Mouse (Mus musculus): ENCODE data around the gene Nucks1.

Nucks1 gene

GRCm38 (mm10) chr1:131919052-131919451 is 8.7 kb downstream of the Nucks1 start:
- no peak for DNase-seq (ENCODE audit: low read depth, low spot score)

GRCm38 (mm10) chr1:131922100-131922499 is 11.8 kb downstream of the Nucks1 start:
- DNase-seq (ENCODE audit: low read depth, low spot score), result no peak

- no peak for DNase-seq (ENCODE audit: low read depth, low spot score)
These were observed 23.1 kb downstream of the Nucks1 start for GRCm38 (mm10) chr1:131933471-131933870.

- DNase-seq (ENCODE audit: low read depth, low spot score), result peak; percentile 38
These were observed 27.4 kb downstream of the Nucks1 start for GRCm38 (mm10) chr1:131937659-131938305.

- DNase-seq (ENCODE audit: low read depth, low spot score), result no peak
These were observed 28.5 kb downstream of the Nucks1 start for GRCm38 (mm10) chr1:131938811-131939210.

- no peak for DNase-seq (ENCODE audit: low read depth, low spot score)
These were observed 30.4 kb downstream of the Nucks1 start for GRCm38 (mm10) chr1:131940711-131941244.

GRCm38 (mm10) chr1:131941501-131941900 is 31.2 kb downstream of the Nucks1 start:
- no peak for DNase-seq (ENCODE audit: low read depth, low spot score)

GRCm38 (mm10) chr1:131942621-131943590 is 32.6 kb downstream of the Nucks1 start:
- DNase-seq (ENCODE audit: low read depth, low spot score), result no peak

GRCm38 (mm10) chr1:131945674-131946440 is 35.5 kb downstream of the Nucks1 start:
- DNase-seq (ENCODE audit: low read depth, low spot score), result no peak

- no peak for DNase-seq (ENCODE audit: low read depth, low spot score)
These were observed 36.3 kb downstream of the Nucks1 start for GRCm38 (mm10) chr1:131946462-131947215.

GRCm38 (mm10) chr1:131947997-131948525 is 37.7 kb downstream of the Nucks1 start:
- DNase-seq (ENCODE audit: low read depth, low spot score), result no peak

GRCm38 (mm10) chr1:131954242-131954865 is 44.0 kb downstream of the Nucks1 start:
- no peak for DNase-seq (ENCODE audit: low read depth, low spot score)

GRCm38 (mm10) chr1:131955131-131955757 is 44.9 kb downstream of the Nucks1 start:
- no peak for DNase-seq (ENCODE audit: low read depth, low spot score)

GRCm38 (mm10) chr1:131957416-131957815 is 47.1 kb downstream of the Nucks1 start:
- DNase-seq (ENCODE audit: low read depth, low spot score), result no peak

- no peak for DNase-seq (ENCODE audit: low read depth, low spot score)
These were observed 50.7 kb downstream of the Nucks1 start for GRCm38 (mm10) chr1:131961004-131961403.

- DNase-seq (ENCODE audit: low read depth, low spot score), result no peak
These were observed 52.3 kb downstream of the Nucks1 start, which contains the start of gene Slc45a3 for GRCm38 (mm10) chr1:131962606-131963084. Gene Slc45a3 (plus strand): TSS chr1:131962967.

GRCm38 (mm10) chr1:131963085-131963951 is 53.0 kb downstream of the Nucks1 start:
- no peak for DNase-seq (ENCODE audit: low read depth, low spot score)

- DNase-seq (ENCODE audit: low read depth, low spot score), result no peak
These were observed 53.8 kb downstream of the Nucks1 start for GRCm38 (mm10) chr1:131964100-131964499.
